Mouse (Mus musculus) CH12F3 (cell line): Measurements from ENCODE around the gene Phf21a.

ENCODE experiments used
- in situ Hi-C: fragments of 300-500 bp; cut with MboI; formaldehyde crosslinking; loops from 2 replicates; pipeline ENCODE4 v1.14.3; 2020; ENCODE audit warnings: low sequenced_read_pairs

Phf21a gene

DNA sequence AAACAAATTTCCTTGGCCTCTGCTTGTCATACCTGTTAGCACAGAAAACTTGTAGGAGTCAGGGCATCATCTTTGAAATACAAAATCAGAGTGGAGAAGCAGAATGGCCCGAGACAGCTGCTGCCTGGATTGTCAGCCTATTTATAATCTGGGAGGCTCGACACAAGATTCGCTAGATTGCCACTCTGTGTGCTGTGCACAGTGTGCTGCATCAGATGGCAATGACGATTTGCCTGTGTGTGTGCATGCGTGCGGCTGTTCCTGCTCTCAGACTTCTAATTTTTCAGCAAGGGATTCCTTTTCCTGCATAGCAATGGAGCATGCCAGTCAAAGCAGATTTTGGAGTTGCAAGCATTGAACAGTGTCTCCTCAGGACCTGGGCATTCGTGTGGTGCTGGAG, 185.7 kb downstream of the Phf21a start:
- in situ Hi-C loops = no loop called here

DNA sequence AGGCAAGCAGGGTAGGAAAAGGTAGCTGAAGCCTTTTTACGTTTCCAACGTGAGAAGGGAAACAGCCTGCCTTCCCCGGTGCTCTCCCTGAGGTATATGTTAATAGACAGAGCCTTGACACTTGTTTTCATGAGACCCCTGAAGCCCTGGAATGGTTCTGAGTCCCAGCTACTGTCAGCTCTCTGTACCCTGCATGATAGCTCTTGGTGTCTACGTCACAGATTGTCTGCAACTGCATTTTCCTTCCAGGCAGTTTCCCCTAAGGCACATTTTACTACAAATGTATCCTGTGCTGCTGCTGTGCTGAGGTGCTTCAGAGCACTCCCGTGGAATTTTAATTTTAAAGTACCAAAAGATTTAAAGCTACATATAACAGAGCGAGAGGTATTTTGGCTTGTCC, 186.5 kb downstream of the Phf21a start:
- in situ Hi-C loops = no loop called here

DNA sequence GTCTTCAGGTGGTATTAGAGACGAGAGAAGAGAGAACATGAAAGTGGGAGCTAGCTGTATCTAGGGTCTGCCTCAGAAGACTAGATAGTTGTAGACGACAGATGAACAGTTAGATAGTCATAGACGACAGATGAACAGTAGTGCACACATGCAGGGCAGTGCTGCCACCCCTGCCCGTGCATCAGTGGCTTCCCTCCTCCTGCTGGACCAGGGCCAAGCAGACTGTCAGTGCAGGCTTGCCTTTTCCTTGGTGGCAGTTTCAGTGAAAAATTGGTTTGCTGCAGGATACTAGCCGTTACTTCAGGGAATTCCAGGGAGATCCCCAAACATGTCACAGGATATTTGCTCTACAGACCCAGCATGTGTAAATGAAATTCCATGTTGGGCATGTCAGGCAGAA, 192.7 kb downstream of the Phf21a start:
- in situ Hi-C loops = no loop called here

DNA sequence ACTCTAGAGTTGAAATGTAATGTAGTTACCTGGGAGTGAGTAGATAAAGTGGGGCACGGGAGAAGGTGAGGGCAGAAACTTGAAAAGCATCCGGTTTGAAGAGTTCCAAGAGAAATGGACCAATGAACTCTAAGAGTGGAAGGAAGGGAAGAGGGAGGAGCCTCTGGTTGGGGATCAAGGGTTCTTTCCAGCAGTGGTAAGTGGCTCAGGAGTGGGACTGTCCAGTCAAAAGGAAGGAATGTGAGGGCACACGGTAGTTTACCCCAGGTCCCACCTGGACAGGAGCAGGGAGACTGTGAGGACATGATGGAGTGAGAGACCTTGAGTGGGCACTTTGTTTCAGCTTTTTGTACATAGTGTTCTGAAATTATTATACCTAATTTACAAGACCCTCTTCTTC, 196.4 kb downstream of the Phf21a start:
- in situ Hi-C loops = no loop called here

DNA sequence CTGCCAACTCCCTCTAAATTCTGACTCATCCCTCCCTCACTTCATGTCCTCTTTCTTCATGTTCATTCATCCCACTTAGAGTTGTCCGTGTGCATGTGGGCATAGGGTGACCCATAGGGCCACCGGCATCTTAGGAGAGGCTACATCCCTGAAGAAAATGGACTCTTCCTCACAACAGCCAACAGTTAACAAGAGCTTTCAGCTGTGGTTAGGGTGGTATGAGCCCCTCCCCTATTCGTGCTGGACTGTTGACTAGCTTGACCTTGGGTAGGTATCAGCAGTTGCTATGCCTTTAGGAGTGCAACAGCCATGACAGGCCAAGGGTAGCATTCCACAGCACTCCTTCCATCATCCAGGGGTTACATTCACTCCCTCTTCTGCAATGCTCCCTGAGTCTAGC, 198.6 kb downstream of the Phf21a start:
- in situ Hi-C loops = no loop called here

DNA sequence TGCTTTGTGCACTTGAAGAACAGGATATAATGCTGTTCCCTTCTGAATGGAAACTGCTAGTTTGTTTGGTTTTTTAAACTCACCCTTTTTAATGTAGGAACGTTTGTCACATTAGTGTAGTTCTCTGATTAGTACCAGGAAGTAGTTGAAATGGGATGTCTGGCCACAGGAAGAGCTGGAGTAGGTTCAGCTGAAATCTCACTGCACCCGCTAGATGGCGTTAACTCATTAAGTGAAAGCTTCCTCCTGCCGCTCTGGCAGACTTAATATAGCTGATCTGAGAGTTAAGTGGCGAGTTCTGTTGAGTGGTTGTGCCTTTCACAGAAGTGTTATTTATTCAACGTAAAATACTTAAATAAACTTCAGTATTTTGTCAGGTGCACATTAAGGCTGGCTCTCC, 203.5 kb downstream of the Phf21a start:
- in situ Hi-C loops = no loop called here

DNA sequence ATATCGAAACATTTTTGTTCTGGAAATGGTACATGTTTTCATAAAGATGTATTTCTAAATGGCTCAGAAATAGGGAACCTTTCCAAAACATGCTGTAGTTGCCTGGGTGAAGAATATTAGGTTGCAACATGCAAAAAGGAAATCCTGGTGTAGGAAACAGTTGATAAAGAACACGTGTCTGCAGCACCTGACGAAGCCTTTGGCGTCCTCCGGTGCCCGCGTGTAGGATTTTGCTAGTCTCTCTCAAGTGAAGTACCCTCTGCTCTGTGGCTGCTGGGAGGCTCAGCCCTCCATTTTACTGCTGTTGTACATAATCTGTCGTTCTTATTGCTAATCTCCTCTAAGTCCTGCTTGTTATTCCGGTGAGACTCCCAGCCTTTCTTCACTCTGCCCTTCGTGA, 207.0 kb downstream of the Phf21a start:
- in situ Hi-C loops = no loop called here

DNA sequence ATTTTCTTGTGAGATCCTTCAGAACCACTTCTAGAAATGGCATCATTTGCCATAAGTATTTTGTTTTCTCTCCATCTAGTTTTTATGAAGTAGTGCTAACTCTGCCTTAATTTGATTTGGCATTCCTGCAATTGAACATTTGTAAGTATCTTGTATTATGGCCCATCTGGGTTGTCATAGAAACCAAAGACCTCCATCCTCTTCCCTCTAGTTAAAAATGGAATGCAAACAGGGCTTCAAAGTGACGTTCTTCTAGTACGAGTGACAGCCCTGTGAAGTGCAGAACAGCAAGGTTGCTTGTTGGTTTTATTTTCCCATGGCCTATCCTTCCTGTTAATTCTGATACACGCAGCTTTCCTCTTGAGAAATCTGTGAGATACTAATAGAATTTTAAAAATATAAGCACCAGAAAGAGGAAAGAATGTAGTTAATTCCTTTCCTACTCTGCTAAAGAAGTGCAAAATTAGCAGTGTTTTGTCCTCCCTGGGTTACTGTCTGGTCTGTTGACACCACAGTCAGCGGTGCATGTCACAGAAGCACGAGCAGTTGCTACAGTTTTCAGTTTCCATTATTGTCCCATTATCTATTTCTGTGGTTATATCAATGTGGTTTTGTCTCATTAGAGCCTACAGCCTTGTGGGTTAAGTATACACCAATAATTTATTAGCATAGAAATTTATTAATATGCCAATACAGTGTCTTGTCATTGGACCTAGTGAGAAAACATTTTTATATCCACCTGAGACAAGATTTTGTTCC, 209.1 kb downstream of the Phf21a start:
- in situ Hi-C loops = no loop called here

DNA sequence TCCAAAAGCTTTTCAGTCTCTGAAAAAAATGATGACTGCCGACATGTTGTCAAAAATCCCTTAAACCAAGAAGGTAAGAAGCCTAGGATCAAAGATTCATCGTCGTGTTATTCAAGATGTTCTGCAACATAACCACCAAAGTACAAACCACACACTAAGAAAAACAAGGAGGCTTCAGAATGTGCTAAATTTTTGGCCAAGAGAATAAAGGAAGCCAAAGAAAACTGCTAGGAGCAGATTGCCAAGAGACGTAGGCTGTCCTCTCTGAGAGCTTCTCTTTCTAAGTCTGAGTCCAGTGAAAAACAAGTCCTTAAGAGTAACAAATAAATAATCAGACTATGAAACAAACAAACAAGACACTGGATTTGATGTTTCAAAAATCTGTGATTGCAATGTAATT, 219.6 kb downstream of the Phf21a start:
- in situ Hi-C loops = no loop called here

DNA sequence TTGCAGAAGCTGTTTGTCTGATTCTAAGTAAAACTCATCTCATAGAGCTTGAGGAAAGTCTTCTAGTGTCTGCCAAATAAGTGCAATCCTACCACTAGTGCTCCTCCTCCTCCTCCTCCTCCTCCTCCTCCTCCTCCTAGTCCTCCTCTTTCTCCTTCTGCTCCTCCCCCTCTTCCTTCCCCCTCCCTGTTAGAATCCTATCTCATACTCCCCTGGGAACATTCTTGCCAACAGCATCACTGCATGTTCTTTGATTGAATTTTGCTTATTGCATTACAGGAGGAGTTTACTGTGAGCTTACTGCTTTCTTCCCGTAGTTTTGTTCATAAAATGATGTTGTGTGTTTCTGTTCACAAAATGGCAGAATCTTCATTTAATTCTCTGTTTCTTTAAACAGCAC, 221.1 kb downstream of the Phf21a start:
- in situ Hi-C loops = no loop called here

DNA sequence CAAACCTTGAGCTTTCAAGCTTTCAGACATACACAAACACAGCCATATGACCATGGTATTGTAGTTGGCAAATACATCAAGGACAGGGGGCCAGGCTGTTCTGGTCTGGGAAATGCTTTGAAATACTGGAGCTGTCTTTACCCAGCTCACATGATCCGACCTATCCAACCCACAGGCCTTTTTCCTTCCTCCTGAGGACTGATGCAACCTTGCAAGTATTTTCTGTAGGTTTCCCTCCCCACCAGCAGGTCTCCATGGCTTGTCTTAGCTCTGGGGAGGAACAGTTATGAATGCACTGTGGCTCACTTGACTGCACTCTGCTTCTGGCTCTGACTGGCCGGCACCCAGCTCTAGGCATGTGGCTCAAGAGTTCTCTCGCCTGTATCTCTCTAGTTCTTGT, 223.7 kb downstream of the Phf21a start:
- in situ Hi-C loops = no loop called here

DNA sequence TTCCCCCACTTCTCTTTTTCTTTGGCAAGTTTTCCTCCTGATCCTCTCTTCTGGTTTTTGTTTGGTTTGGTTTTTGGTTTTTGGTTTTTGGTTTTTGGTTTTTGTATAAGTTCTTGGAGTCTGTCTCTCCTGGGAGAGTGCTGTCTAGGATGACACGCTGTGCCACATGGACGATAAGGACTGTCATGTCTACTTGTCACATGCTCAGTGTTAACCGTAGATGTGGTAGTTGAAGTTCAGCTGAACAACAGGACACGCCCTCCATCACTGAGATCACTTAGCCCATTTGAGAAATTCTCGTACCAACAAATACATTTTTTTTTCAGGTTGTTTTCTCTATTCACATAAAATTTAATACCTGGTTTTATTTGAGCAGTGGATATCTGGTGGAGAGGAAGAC, 224.3 kb downstream of the Phf21a start:
- in situ Hi-C loops = no loop called here

DNA sequence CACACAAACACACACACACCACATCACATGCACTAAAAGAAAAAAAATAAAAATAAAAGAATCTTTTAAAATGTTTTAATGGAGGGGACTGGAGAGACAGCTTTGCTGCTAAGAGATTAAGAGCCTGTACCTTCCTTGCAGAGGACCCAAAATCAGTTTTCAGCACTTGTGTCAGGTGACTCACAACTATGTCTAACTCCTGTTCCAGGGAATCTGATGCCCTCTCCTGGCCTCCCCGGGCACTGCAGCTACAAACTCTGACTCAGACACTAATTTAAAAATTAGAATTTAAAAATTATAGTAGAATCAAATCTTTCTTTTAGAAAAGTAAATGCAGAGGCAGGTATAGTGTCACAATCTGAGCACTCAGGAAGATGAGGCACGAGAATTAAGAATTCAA, 229.8 kb downstream of the Phf21a start:
- in situ Hi-C loops = no loop called here

DNA sequence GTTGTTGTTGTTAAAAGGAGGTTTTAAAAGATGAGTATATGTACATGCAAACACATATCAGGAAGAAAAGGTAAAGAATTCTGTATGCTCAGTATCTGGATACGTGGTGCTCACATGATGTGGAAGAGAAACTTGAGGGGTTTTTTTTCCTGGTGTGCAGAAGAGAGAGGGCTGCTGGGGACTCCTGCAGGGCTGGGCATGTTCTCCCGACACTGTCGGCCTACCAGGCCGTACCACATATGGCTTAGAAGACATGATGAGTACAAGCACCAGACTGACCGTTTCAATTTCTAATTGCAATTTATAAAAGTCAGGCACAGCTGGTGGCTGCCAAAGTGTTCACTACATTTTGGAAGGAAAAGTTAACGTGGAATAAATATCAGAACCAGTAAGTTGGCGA, 232.8 kb downstream of the Phf21a start:
- in situ Hi-C loops = no loop called here

DNA sequence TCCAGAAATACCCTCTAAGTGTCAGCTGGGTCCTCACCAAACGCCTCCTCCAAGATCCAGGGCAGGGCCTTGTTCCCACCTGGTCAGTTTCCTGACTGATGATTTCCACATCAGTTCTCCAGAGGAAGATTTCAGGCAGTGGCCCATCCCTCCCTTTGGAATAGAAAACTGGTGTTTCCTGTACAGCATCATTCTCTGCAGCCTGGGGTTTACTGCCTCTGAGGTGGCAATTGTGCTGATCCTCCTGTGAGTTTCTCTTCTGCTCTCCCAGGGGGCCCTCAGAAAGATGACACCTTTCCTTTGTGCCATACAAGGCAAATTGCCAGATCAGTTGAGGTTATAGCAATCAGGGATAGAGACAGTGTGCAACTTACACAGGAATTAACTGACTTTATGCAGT, 233.3 kb downstream of the Phf21a start:
- in situ Hi-C loops = no loop called here

DNA sequence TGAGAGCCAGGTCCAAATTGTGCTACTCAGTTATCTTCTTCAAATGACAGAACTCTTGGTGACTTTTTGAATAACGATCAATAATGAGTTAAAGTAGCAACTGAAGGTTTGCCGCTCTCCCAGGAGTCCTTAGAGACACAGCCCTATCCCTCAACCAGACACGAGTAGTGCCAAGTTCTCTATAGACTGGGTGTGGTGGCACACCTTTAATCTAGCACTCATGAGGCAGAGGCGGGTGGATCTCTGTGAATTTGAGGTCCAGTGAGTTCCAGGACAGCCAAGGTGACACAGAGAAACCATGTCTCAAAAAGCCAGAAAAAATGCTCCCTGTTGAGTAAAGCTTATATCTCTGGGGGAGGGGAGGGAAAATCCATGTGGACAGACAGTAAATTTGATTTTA, 234.7 kb downstream of the Phf21a start:
- in situ Hi-C loops = no loop called here

DNA sequence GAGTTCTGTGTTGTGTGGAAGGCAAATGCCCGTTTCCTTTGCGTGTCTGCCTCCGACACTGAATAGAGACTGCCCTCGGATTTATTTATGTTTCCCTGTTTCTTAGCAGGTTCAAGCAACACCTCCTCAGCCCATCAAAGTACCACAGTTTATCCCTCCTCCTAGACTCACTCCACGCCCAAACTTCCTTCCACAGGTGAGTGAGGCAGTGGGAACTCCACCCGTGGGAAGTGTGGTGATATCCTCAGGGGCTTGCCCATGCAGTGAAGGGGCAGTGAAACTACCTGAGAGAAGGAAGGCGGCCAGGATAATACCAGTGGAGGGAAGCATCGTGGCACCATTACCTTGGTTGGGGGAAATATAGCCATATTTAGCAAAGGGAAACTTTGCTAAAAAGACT, 235.3 kb downstream of the Phf21a start:
- in situ Hi-C loops = no loop called here

DNA sequence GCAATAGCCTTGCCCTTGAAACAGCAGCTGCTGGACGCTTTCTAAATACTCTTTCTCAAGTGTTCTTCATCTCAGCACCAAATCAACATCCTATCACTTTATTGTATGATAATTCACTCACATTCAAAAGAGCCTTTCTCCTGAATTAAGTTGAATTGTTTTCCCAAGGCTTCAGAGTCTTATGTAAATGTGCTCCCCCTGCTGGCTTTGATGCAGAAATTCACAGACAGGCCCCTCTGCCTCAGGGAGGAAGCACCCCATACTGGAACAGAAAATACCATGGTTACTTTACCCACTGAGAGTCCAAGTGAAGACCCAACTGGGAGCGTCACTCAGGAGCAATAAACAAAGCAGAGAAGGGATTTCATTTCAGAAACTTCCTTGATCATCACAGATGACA, 237.9 kb downstream of the Phf21a start:
- in situ Hi-C loops = no loop called here

DNA sequence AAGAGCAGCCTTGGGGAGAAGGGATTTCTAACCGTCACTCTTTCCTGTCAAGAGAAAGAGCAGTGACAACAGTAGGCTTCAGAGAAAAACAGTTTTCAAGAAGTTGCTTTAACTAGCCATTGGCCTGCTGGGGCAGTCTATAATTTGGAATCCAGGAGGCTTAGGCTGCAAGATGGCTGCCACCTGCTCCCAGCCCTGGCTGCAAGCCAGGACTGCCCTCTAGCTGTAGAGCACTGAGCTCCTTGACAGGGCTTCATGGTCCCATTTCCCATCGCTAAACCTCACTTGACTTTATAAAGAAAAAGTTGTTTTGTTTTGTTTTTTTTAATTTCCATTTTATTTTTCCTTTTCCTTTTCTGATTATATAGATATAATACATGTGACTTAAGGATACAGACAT, 238.5 kb downstream of the Phf21a start:
- in situ Hi-C loops = no loop called here

DNA sequence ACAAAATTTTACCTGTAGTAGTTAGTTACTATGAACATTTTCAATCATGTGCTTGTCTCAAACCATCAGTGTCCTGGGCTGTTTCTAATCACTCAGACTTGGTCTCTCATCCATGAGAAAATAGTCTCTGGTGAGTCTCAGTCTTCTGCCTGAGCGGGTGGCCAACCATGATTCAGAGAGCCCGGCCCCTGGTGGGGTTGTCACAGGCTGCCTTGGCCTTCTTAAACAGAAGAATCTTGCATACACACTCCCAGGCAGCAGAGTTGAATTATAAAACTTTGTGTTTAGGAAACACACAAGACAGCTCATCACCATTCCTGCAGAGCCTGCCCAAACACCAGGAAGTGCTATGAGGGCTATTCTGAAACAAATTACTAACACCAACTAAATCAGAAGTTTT, 239.0 kb downstream of the Phf21a start:
- in situ Hi-C loops = no loop called here

DNA sequence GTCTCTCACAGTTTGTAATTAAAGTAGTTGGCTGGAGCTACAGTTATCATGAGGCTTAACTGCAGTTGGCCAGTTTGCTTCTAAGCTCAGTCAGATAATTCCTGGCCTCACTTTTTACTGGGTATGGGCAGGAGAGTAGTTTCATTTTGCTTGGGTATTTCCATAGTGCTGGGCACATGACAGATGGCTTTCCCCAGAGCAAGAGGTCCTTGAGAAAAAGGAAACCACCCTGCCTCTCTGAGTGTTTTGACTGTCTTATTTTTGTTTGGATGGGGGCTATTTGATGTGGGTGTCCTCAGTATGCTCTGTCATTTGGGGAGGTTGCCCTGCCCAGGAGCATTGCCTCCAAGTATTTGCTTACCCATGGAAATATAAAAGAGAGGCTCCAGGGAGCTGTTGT, 249.5 kb downstream of the Phf21a start:
- in situ Hi-C loops = no loop called here

DNA sequence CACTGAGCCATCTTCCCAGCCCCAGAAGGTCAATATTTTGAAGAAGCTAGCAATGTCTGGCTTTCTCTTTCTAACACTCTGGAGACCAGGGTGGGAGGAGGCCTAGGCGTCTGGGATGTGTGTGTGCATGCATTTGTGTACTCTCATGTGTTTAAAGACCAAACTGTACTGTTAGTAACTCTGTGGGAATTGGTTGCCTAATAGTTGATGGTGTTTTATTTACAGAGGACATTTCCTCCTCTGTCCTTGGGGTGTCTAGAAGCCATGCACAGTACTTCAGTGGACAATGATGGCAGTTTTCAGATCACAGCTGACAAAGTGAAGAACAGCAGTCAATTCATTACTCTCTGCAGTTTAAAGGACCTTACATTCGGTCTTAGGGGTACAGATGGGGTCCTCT, 254.3 kb downstream of the Phf21a start:
- in situ Hi-C loops = no loop called here
